Mouse (Mus musculus) forebrain, embryonic 14.5 days (tissue): Measurements from ENCODE around the gene Apom. TPM values are rescaled to one million over a fixed set of nuclear protein-coding genes. Genes with fewer than 3 reads are reported as not detected.

ENCODE experiments used
- ATAC-seq: fragments of 200-750 bp; cut with Nextera tagmentation; 2 replicates; pipeline ENCODE4 v1.8.0; 2017; ENCODE audit warnings: mild to moderate bottlenecking, moderate library complexity
- DNase-seq: peaks from one replicate; pipeline ENCODE4 v3.0.0-alpha.2; 2015; ENCODE audit warnings: low spot score
- H3K27ac ChIP-seq: fragments of 300-500 bp; sonication (generic); 2 replicates; pipeline ENCODE4 v1.5.1; 2014; ENCODE audit warnings: low read depth, mild to moderate bottlenecking, control low read depth, low read length, moderate library complexity
- H3K27me3 ChIP-seq: fragments of 300-500 bp; sonication (generic); replicated peaks from 2 replicates; pipeline ENCODE4 v1.6.1; 2014; ENCODE audit warnings: low read length, control low read depth, mixed read lengths; ENCODE audit not compliant: control insufficient read depth, insufficient read depth
- H3K36me3 ChIP-seq: fragments of 300-500 bp; sonication (generic); 2 replicates; pipeline ENCODE4 v1.6.1; 2014; ENCODE audit warnings: low read length, control low read depth; ENCODE audit not compliant: control insufficient read depth, insufficient read depth
- H3K4me1 ChIP-seq: fragments of 300-500 bp; sonication (generic); 2 replicates; pipeline ENCODE4 v1.6.1; 2014; ENCODE audit warnings: antibody characterized with exemption, low read length, control low read depth; ENCODE audit not compliant: control insufficient read depth, insufficient read depth
- H3K4me2 ChIP-seq: fragments of 300-500 bp; sonication (generic); 2 replicates; pipeline ENCODE4 v1.6.1; 2014; ENCODE audit warnings: mild to moderate bottlenecking, control low read depth, low read length
- H3K4me3 ChIP-seq: fragments of 300-500 bp; sonication (generic); 2 replicates; pipeline ENCODE4 v1.5.1; 2014; ENCODE audit warnings: low read depth, low read length, control low read depth
- H3K9ac ChIP-seq: fragments of 300-500 bp; sonication (generic); 2 replicates; pipeline ENCODE4 v1.6.1; 2014; ENCODE audit warnings: mild to moderate bottlenecking, low read length, control low read depth, moderate library complexity
- H3K9me3 ChIP-seq: fragments of 300-500 bp; sonication (generic); replicated peaks from 2 replicates; pipeline ENCODE4 v1.6.1; 2016; ENCODE audit warnings: low read length, control low read depth, mixed read lengths; ENCODE audit not compliant: control insufficient read depth
- WGBS: fragments of 180-500 bp; shearing (Covaris S2); extraction: QIAGEN DNeasy Blood & Tissue Kit; methylation state at CpG from one replicate; pipeline ENCODE4 v1.1.7; 2014; 5-methylcytosine and 5-hydroxymethylcytosine counted together
- polyA plus RNA-seq: library from polyadenylated mRNA; unstranded; fragments of >200 nt; fragmentation: Nextera tagmentation; extraction: Ambion mirVana; gene quantifications from 2 replicates; pipeline ENCODE4 v1.2.1, GENCODE M21; 2014

Apom gene
- polyA plus RNA-seq, 1 experiment from 2014 or later: 0.29 TPM

DNA sequence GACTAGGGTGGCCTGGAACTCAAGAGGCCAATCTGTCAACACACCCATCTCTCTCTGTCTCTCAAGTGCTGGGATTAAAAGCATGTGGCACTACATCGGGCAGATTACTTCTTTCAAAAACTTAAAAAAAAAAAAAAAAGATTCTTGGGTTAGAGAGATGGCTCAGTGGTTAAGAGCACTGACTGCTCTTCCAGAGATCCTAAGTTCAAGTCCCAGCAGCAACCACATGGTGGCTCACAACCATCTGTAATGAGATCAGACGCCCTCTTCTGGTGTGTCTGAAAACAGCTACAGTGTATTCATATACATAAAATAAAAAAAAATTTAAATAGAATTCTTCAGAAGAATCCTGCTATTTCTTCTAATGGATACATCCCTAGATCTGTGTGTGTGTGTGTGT, 43.7 kb downstream of the Apom start:
- H3K9ac ChIP-seq: no peak overlapping the region
- H3K27me3 ChIP-seq: no peaks in the 10 kb centered on the region
- no peaks in the 10 kb centered on the region for H3K9me3 ChIP-seq
- H3K4me1 ChIP-seq: peaks cover 6% of the 10 kb centered on the region
- ATAC-seq: no peak
- 52% methylated on average over 2 of the region's 2 CpGs for WGBS
- H3K4me2 ChIP-seq: no peak overlapping the region
- H3K36me3 ChIP-seq: peaks cover 17% of the 10 kb centered on the region
- H3K27ac ChIP-seq: no peak overlapping the region
- H3K4me3 ChIP-seq: no peak overlapping the region
- no peak for DNase-seq

- Histone ChIP-seq H3K36me3 (no peaks in the 10 kb centered on the region), H3K4me2 (no peak within 1 kb of the TSS), H3K27ac (no peak within 1 kb of the TSS), H3K9me3 (no peaks in the 10 kb centered on the region), H3K4me1 (peaks cover 5% of the 10 kb centered on the region), H3K9ac (no peak within 1 kb of the TSS), H3K27me3 (no peaks in the 10 kb centered on the region), H3K4me3 (no peak within 1 kb of the TSS)
- WGBS: 79% methylated on average over 7 of the region's 7 CpGs
- ATAC-seq (no peak), DNase-seq (no peak)
Measured at GRCm38 (mm10) chr17:35085208-35085865, 46.5 kb downstream of the Apom start, which contains the start of gene Ly6g6f. TSS of gene Ly6g6f (minus strand) at chr17:35085610.

DNA sequence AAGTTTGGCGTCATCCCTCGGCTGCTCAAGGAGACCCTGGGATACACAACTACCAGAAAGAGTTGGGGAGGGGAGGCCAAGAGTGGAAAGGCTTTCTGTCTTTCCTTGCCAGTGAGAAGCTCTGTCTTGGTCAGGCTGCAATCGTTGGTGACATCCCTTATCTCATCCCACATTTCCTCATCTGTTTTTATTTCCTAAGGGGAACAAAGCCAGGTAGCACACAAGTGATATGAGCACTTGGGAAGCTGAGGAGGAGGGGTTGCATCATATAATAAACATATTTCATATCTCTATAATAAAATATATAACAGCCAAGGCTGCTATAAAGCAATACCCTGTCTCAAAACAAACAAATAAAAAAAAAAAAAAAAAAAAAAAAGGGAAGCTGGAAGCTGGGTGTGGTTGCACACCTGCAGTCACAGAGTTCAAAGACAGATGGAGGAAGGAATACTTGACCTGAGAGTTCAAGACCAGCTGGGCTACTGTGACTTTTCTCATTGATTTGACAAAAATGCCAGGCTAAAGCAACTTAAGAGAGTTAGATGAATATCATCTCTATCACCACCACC, 47.8 kb downstream of the Apom start:
- Histone ChIP-seq H3K27ac (no peak overlapping the region), H3K9me3 (no peaks in the 10 kb centered on the region), H3K9ac (no peak overlapping the region), H3K36me3 (no peaks in the 10 kb centered on the region), H3K4me2 (no peak overlapping the region), H3K4me3 (no peak overlapping the region), H3K4me1 (no peaks in the 10 kb centered on the region), H3K27me3 (no peaks in the 10 kb centered on the region)
- WGBS: 83% methylated on average over 3 of the region's 3 CpGs
- DNase-seq (no peak), ATAC-seq (no peak)

GRCm38 (mm10) chr17:35082841-35083576, 48.8 kb downstream of the Apom start:
- H3K4me2 ChIP-seq: no peak overlapping the region
- H3K36me3 ChIP-seq: no peaks in the 10 kb centered on the region
- peaks cover under 1% of the 10 kb centered on the region; the same call in 1 of the 2 replicates for H3K4me1 ChIP-seq
- DNase-seq: no peak
- ATAC-seq: no peak
- no peak overlapping the region for H3K27ac ChIP-seq
- H3K4me3 ChIP-seq: no peak overlapping the region
- 87% methylated on average over 16 of the region's 16 CpGs for WGBS
- H3K9ac ChIP-seq: no peak overlapping the region
- H3K9me3 ChIP-seq: no peaks in the 10 kb centered on the region
- no peaks in the 10 kb centered on the region for H3K27me3 ChIP-seq

DNA sequence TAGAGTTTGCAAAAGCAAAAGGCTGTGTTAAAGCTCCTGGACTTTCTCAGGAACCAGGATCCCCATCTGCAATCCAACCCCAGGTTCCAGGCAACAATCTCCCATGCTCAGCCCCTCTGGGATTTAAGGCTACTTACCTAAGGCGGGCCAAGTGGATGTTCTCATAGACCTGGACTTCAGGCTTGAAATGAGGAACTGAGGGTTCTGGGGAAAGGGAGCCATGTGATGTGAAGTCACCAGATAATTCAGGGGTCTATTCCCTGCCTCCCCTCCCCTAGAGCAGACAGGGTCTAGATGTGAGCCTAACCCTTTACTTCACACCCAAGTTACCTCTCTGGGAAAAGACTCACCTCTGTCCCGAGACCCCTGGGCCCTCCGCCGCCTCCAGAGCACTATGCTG, 51.1 kb downstream of the Apom start:
- H3K27me3 ChIP-seq: no peaks in the 10 kb centered on the region

DNA sequence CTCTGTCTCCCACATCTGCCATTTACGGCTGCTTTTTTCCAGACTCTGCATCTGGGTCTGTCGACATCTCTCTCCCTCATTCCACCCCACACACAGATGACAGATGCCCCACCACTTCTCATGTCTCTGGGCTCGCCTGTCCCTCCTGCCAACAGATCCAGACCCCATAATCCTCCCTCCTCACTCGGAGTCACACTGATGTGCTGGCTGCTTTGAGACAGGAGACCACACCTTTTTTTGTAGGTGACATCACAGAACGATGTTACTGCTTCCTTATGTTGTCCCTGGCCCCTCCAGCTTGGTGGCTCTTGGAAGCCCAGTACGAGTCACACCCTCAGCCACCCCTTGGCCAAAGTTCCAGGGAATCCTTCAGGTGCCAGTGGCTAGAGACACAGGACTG, 51.6 kb downstream of the Apom start:
- no peak overlapping the region for H3K27ac ChIP-seq
- H3K9me3 ChIP-seq: no peaks in the 10 kb centered on the region
- no peak overlapping the region for H3K9ac ChIP-seq
- 69% methylated on average over 6 of the region's 6 CpGs for WGBS
- no peak for DNase-seq
- no peak overlapping the region for H3K4me3 ChIP-seq
- no peak overlapping the region for H3K4me2 ChIP-seq
- no peaks in the 10 kb centered on the region for H3K27me3 ChIP-seq
- peaks cover 11% of the 10 kb centered on the region; the same call in 1 of the 2 replicates for H3K4me1 ChIP-seq
- H3K36me3 ChIP-seq: no peaks in the 10 kb centered on the region
- ATAC-seq: no peak

More for the DNA sequence above, 51.1 kb downstream of the Apom start:
- DNase-seq (no peak), ATAC-seq (no peak)
- no peak overlapping the region for H3K27ac ChIP-seq
- H3K4me2 ChIP-seq: no peak overlapping the region
- peaks cover 11% of the 10 kb centered on the region; the same call in 1 of the 2 replicates for H3K4me1 ChIP-seq
- 90% methylated on average over 4 of the region's 4 CpGs for WGBS
- H3K9ac ChIP-seq: no peak overlapping the region
- H3K4me3 ChIP-seq: no peak overlapping the region
- no peaks in the 10 kb centered on the region for H3K9me3 ChIP-seq
- no peaks in the 10 kb centered on the region for H3K36me3 ChIP-seq

DNA sequence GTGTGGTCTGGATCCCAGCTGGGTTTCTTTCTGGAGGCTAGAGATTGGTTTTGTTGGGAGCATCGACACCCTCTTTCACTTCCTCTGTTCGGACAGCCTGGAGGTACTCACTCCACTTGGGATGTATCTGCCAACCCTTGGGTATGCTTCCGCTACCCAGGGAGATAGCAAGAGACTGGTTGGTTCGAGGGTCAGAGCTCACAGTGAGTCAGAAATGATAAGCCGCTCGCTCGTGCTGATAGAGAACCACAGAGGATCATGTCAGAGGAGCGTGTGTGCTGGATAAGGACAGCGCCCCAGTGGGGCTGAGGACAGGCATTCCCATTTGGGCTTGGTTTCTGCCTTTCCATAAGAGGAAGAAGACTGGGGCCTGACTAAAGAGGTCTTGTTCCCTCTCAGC, 52.1 kb downstream of the Apom start:
- Histone ChIP-seq H3K27ac (no peak overlapping the region), H3K4me3 (no peak overlapping the region), H3K4me2 (no peak overlapping the region), H3K36me3 (no peaks in the 10 kb centered on the region), H3K9me3 (no peaks in the 10 kb centered on the region), H3K4me1 (peaks cover 11% of the 10 kb centered on the region; the same call in 1 of the 2 replicates), H3K27me3 (no peaks in the 10 kb centered on the region), H3K9ac (no peak overlapping the region)
- DNase-seq (no peak), ATAC-seq (no peak)
- WGBS: 70% methylated on average over 9 of the region's 9 CpGs
